Mouse (Mus musculus) embryonic facial prominence, embryonic 14.5 days (tissue): ENCODE measurements at regions not wholly inside any gene's neighbourhood (a gene's known extent, or its start where the extent isn't known, plus 50 kb on each side); places are given as distances from the start of the nearest gene placed in this dataset.
"Not testable (repeated sequence)": the region's sequence is repeated elsewhere in the genome, so short reads cannot be mapped to it uniquely, and the experiment has no call there.

Experiments
- ATAC-seq: fragments of 200-750 bp; cut with Nextera tagmentation; 2 replicates; pipeline ENCODE4 v1.8.0; 2017; ENCODE audit warnings: low read depth, moderate number of reproducible peaks, moderate TSS enrichment
- DNase-seq: peaks from one replicate; pipeline ENCODE4 v3.0.0-alpha.2; 2015; ENCODE audit warnings: low spot score
- H3K27ac ChIP-seq: fragments of 300-500 bp; sonication (generic); replicated peaks from 2 replicates; pipeline ENCODE4 v1.5.1; 2014; ENCODE audit warnings: low read depth, mild to moderate bottlenecking, low read length, moderate library complexity
- H3K27me3 ChIP-seq: fragments of 300-500 bp; sonication (generic); replicated peaks from 2 replicates; pipeline ENCODE4 v1.6.1; 2014; ENCODE audit warnings: low read length; ENCODE audit not compliant: control insufficient read depth, insufficient read depth
- H3K36me3 ChIP-seq: fragments of 300-500 bp; sonication (generic); 2 replicates; pipeline ENCODE4 v1.6.1; 2014; ENCODE audit warnings: low read length, mixed read lengths; ENCODE audit not compliant: control insufficient read depth, insufficient read depth
- H3K4me1 ChIP-seq: fragments of 300-500 bp; sonication (generic); 2 replicates; pipeline ENCODE4 v1.6.1; 2014; ENCODE audit warnings: antibody characterized with exemption, low read length; ENCODE audit not compliant: control insufficient read depth, insufficient read depth
- H3K4me2 ChIP-seq: fragments of 300-500 bp; sonication (generic); 2 replicates; pipeline ENCODE4 v1.6.1; 2014; ENCODE audit warnings: low read depth, mild to moderate bottlenecking, low read length, moderate library complexity, mixed read lengths
- H3K4me3 ChIP-seq: fragments of 300-500 bp; sonication (generic); 2 replicates; pipeline ENCODE4 v1.5.1; 2014; ENCODE audit warnings: low read depth, mild to moderate bottlenecking, low read length
- H3K9ac ChIP-seq: fragments of 300-500 bp; sonication (generic); 2 replicates; pipeline ENCODE4 v1.6.1; 2014; ENCODE audit warnings: low read depth, mild to moderate bottlenecking, low read length, moderate library complexity, mixed read lengths
- H3K9me3 ChIP-seq: fragments of 300-500 bp; sonication (generic); 2 replicates; pipeline ENCODE4 v1.6.1; 2016; ENCODE audit warnings: low read length; ENCODE audit not compliant: control insufficient read depth
- WGBS: fragments of 180-500 bp; shearing (Covaris S2); extraction: QIAGEN DNeasy Blood & Tissue Kit; methylation state at CpG from one replicate; pipeline ENCODE4 v1.1.7; 2014; 5-methylcytosine and 5-hydroxymethylcytosine counted together

DNA sequence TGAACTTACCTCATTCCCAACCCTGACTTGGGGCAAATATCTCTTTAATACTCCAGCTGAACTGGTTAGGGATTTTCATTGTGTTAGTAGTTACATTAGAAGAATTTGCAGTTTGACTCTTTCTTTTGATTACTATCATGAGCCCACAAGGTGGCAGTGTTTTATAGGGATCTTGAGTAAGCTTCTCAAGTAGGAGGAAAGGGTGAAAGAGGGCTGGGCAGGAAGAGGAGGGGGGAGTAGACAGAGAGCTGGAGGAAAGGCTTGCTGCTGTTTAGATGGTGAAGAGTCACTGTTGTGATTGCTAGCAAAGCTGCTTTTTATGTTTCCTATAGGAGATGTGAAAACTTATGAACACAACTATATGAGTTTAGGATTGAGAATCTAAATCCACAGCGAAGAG lies 273.9 kb upstream of the Olfr1507 start:
- not testable (repeated sequence) for ATAC-seq, DNase-seq, H3K9me3 ChIP-seq, H3K27me3 ChIP-seq, H3K4me2 ChIP-seq, H3K27ac ChIP-seq, H3K36me3 ChIP-seq, H3K4me1 ChIP-seq, H3K4me3 ChIP-seq, H3K9ac ChIP-seq
- no CpG with 5 or more reads among the region's 1 CpGs for WGBS

DNA sequence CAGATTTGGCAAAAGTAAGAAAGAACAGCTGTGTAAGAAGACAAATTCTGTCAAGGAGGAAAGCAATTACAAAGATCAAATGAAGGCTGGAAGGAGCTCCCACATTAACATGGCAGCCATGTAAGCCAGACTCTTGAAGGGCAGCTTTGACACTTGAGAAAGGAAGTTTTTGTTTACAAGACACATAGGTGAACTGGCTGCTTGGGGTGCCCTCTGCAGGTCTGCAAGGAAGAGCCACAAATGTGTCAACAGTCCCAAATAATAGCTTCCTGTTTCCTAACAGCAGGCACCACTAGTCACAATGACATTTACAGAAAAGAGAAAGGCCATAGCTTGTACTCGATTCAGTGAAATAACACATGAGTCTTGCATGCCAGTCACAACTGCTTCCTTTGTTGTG lies 256.6 kb upstream of the Olfr1507 start:
- not testable (repeated sequence) for ATAC-seq, H3K36me3 ChIP-seq, H3K4me1 ChIP-seq, H3K4me3 ChIP-seq, H3K9me3 ChIP-seq, H3K27ac ChIP-seq, H3K27me3 ChIP-seq, H3K4me2 ChIP-seq, H3K9ac ChIP-seq, DNase-seq
- WGBS: 80% methylated on average over 1 of the region's 1 CpGs

GRCm38 (mm10) chr14:52726680-52727079 lies 231.1 kb upstream of the Olfr1507 start:
- not testable (repeated sequence) for ATAC-seq, H3K4me2 ChIP-seq, H3K27me3 ChIP-seq, DNase-seq, H3K4me1 ChIP-seq, H3K4me3 ChIP-seq, H3K9ac ChIP-seq, H3K9me3 ChIP-seq, H3K27ac ChIP-seq, H3K36me3 ChIP-seq
- 45% methylated on average over 2 of the region's 3 CpGs for WGBS

DNA sequence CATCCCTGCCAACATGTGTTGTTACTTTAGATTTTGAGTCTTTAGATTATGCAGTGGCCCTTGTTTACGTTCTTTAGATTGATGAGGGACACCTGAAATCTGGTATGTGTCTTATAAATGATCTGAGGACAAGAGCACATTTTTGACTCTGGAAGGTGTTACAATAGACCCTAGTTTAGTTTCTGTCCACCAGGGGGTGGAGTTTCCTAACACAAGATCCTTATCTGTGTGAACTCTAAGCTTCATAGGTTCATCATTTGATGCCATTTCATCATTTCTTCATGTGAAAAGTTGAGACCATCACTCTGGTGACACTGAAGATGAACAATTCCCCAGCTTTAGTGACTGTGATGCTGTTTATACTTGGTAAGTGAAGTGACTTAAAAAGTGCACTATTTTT lies 229.4 kb upstream of the Olfr1507 start:
- H3K27ac ChIP-seq, H3K4me1 ChIP-seq, H3K9ac ChIP-seq, H3K9me3 ChIP-seq, H3K27me3 ChIP-seq, H3K4me2 ChIP-seq, H3K4me3 ChIP-seq, H3K36me3 ChIP-seq, DNase-seq, ATAC-seq: not testable (repeated sequence)
- WGBS: no CpG with 5 or more reads among the region's 1 CpGs

GRCm38 (mm10) chr14:52720640-52721039 lies 225.1 kb upstream of the Olfr1507 start:
- no peaks in the 10 kb centered on the region for H3K4me1 ChIP-seq
- no peak overlapping the region for H3K4me2 ChIP-seq
- H3K27me3 ChIP-seq: no peaks in the 10 kb centered on the region
- H3K27ac ChIP-seq: no peak overlapping the region
- no peak for ATAC-seq
- H3K9me3 ChIP-seq: no peaks in the 10 kb centered on the region
- H3K36me3 ChIP-seq: no peaks in the 10 kb centered on the region
- no peak for DNase-seq
- no peak overlapping the region for H3K9ac ChIP-seq
- H3K4me3 ChIP-seq: no peak overlapping the region
- 82% methylated on average over 9 of the region's 9 CpGs for WGBS

GRCm38 (mm10) chr14:52700851-52701250 lies 205.3 kb upstream of the Olfr1507 start:
- H3K9me3 ChIP-seq, DNase-seq, H3K4me1 ChIP-seq, ATAC-seq, H3K27me3 ChIP-seq, H3K27ac ChIP-seq, H3K4me3 ChIP-seq, H3K36me3 ChIP-seq, H3K4me2 ChIP-seq, H3K9ac ChIP-seq: not testable (repeated sequence)
- 92% methylated on average over 1 of the region's 1 CpGs for WGBS

DNA sequence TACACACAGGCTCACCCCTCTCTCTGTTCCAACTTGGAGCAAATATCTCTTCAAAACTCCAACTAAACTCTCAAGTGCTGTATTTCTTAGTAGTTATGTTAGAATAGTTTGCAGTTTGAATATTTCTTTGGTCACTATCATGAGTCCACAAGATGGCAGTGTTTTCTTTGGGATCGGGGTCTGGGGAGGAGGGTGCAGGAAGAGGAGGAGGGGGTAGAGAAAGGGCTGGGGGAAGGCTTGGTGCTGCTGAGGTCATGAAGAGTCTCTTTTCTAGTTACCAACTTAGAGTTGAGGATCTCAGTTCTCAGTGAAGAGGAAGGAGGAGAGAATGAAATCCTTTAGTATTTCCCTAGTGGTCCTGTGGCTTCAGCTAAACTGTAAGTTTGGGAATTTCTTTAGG lies 188.1 kb upstream of the Olfr1507 start:
- not testable (repeated sequence) for H3K4me2 ChIP-seq, H3K27ac ChIP-seq, H3K9ac ChIP-seq, DNase-seq, H3K4me1 ChIP-seq, H3K27me3 ChIP-seq, ATAC-seq, H3K9me3 ChIP-seq, H3K36me3 ChIP-seq, H3K4me3 ChIP-seq
- no CpG with 5 or more reads among the region's 1 CpGs for WGBS

DNA sequence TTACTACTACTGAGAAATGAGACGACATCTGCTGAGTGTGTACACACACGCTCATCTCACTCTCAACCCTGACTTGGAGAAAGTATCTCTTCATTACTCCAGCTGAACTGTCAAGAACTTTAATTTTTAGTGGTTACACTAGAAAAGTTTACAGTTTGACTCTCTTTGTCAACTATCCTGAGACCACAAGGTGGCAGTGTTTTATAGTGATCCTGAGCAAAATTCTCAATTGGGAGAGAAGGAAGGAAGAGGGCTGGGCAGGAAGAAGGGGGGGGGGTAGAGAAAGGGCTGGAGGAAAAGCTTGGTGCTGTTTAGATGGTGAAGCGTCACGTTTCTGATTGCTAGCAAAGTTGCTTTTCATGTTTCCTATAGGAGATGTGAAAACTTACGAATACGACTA lies 158.8 kb upstream of the Olfr1507 start:
- no peaks in the 10 kb centered on the region for H3K27me3 ChIP-seq
- H3K27ac ChIP-seq: no peak overlapping the region
- no peak overlapping the region for H3K4me2 ChIP-seq
- no peaks in the 10 kb centered on the region for H3K4me1 ChIP-seq
- H3K4me3 ChIP-seq: no peak overlapping the region
- 63% methylated on average over 6 of the region's 6 CpGs for WGBS
- no peaks in the 10 kb centered on the region for H3K36me3 ChIP-seq
- ATAC-seq (no peak), DNase-seq (no peak)
- H3K9me3 ChIP-seq: no peaks in the 10 kb centered on the region
- no peak overlapping the region for H3K9ac ChIP-seq

GRCm38 (mm10) chr14:52638179-52638578 lies 142.6 kb upstream of the Olfr1507 start:
- H3K36me3 ChIP-seq: no peaks in the 10 kb centered on the region
- ATAC-seq: no peak
- no peak overlapping the region for H3K4me2 ChIP-seq
- no peaks in the 10 kb centered on the region for H3K9me3 ChIP-seq
- WGBS: 71% methylated on average over 2 of the region's 2 CpGs
- no peaks in the 10 kb centered on the region for H3K4me1 ChIP-seq
- H3K27ac ChIP-seq: no peak overlapping the region
- H3K27me3 ChIP-seq: no peaks in the 10 kb centered on the region
- DNase-seq: no peak
- no peak overlapping the region for H3K4me3 ChIP-seq
- H3K9ac ChIP-seq: no peak overlapping the region
